In genomic region chr5:103691624-103692530, GRCm38 (mm10) we compare ENCODE assay signal across 7 mouse cellular contexts. TPM values are rescaled to one million over a fixed set of nuclear protein-coding genes. Genes with fewer than 3 reads are reported as not detected.
DNase-seq lines count a peak whose midpoint lies in the region; ATAC-seq and TF ChIP-seq lines count a peak whose summit lies in the region.

TSS of gene Aff1 (plus strand) at chr5:103692374.

- peaks cover 21% of the 10 kb centered on the region for H3K27me3 ChIP-seq in embryonic facial prominence, embryonic 11.5 days (ENCODE audit: control insufficient read depth, insufficient read depth, low read length)
- peaks cover 22% of the 10 kb centered on the region for H3K27me3 ChIP-seq in limb, embryonic 11.5 days (ENCODE audit: control insufficient read depth, insufficient read depth, low read length)
- peaks cover 40% of the 10 kb centered on the region for H3K27me3 ChIP-seq in midbrain, embryonic 13.5 days
- H3K27me3 ChIP-seq in small intestine, adult 2 months (ENCODE audit: control insufficient read depth, insufficient read depth, low read length) = no peaks in the 10 kb centered on the region

- peak; percentile 79 for ATAC-seq in embryonic facial prominence, embryonic 11.5 days (replicated peaks; ENCODE audit: insufficient number of reproducible peaks, low FRiP score, low TSS enrichment, low read depth)
- peak; percentile 75 for ATAC-seq in granulocyte monocyte progenitor cell, adult 5-6 weeks (replicated peaks; ENCODE audit: poor library complexity, severe bottlenecking)
- peak; percentile 86 for ATAC-seq in limb, embryonic 11.5 days (ENCODE audit: insufficient number of reproducible peaks, low FRiP score, low TSS enrichment, low read depth)
- peak; percentile 90 for ATAC-seq in midbrain, embryonic 13.5 days

- WGBS in embryonic facial prominence, embryonic 11.5 days = 2% methylated on average over 49 of the region's 50 CpGs
- 4% methylated on average over 49 of the region's 50 CpGs for WGBS in limb, embryonic 11.5 days
- WGBS in midbrain, embryonic 13.5 days = 6% methylated on average over 45 of the region's 50 CpGs
- under 1% methylated on average over 50 of the region's 50 CpGs for WGBS in small intestine, adult 2 months

- peak within 1 kb of the TSS; percentile 47 for H3K9ac ChIP-seq in embryonic facial prominence, embryonic 11.5 days (replicated peaks; ENCODE audit: low read length)
- peak within 1 kb of the TSS; percentile 49 for H3K9ac ChIP-seq in limb, embryonic 11.5 days (ENCODE audit: low read length)
- H3K9ac ChIP-seq in midbrain, embryonic 13.5 days (replicated peaks) = peak within 1 kb of the TSS; percentile 61

- DNase-seq in adrenal gland, postnatal 25 days = peak; percentile 97
- peak; percentile 75 for DNase-seq in embryonic facial prominence, embryonic 11.5 days (ENCODE audit: low spot score)
- DNase-seq in kidney, adult 11 months = peak; percentile 86
- peak; percentile 88 for DNase-seq in limb, embryonic 11.5 days (ENCODE audit: low spot score)

- H3K27ac ChIP-seq in embryonic facial prominence, embryonic 11.5 days (replicated peaks; ENCODE audit: low read depth, low read length) = no peak within 1 kb of the TSS
- H3K27ac ChIP-seq in limb, embryonic 11.5 days (replicated peaks; ENCODE audit: low read depth, low read length) = no peak within 1 kb of the TSS
- no peak within 1 kb of the TSS for H3K27ac ChIP-seq in midbrain, embryonic 13.5 days
- H3K27ac ChIP-seq in small intestine, adult 2 months (ENCODE audit: insufficient read depth, low read depth, low read length) = peak within 1 kb of the TSS; percentile 97

- TF ChIP-seq CTCF in small intestine, adult 2 months (IDR thresholded peaks at IDR 0.05; ENCODE audit: extremely low read depth, insufficient read length, insufficient replicate concordance, low read depth, low read length) = no peak

- H3K9me3 ChIP-seq in embryonic facial prominence, embryonic 11.5 days (replicated peaks; ENCODE audit: control insufficient read depth, low read length) = no peaks in the 10 kb centered on the region
- H3K9me3 ChIP-seq in limb, embryonic 11.5 days (ENCODE audit: control insufficient read depth, low read length) = no peaks in the 10 kb centered on the region
- no peaks in the 10 kb centered on the region for H3K9me3 ChIP-seq in midbrain, embryonic 13.5 days

- no peaks in the 10 kb centered on the region for H3K36me3 ChIP-seq in embryonic facial prominence, embryonic 11.5 days (replicated peaks; ENCODE audit: control insufficient read depth, insufficient read depth, low read depth, low read length)
- no peaks in the 10 kb centered on the region for H3K36me3 ChIP-seq in limb, embryonic 11.5 days (ENCODE audit: control insufficient read depth, insufficient read depth, low read length)
- no peaks in the 10 kb centered on the region for H3K36me3 ChIP-seq in midbrain, embryonic 13.5 days
- H3K36me3 ChIP-seq in small intestine, adult 2 months (ENCODE audit: control insufficient read depth, insufficient read depth, low read length) = no peaks in the 10 kb centered on the region

- TF ChIP-seq POLR2A in small intestine, adult 2 months (IDR thresholded peaks at IDR 0.05; ENCODE audit: low read depth, low read length) = peak; percentile 98

- no peaks in the 10 kb centered on the region for H3K4me1 ChIP-seq in embryonic facial prominence, embryonic 11.5 days (ENCODE audit: control insufficient read depth, insufficient read depth, low read length)
- 0 out of 2 replicates have a peak, but pooled peaks cover 2% of the 10 kb centered on the region for H3K4me1 ChIP-seq in limb, embryonic 11.5 days (ENCODE audit: control insufficient read depth, insufficient read depth, low read length)
- H3K4me1 ChIP-seq in midbrain, embryonic 13.5 days (replicated peaks) = peaks cover 25% of the 10 kb centered on the region
- no peaks in the 10 kb centered on the region; the same call in 1 of the 2 replicates for H3K4me1 ChIP-seq in small intestine, adult 2 months (ENCODE audit: control insufficient read depth, insufficient read depth, insufficient read length, low read length)

- peak within 1 kb of the TSS; percentile 99 for H3K4me2 ChIP-seq in embryonic facial prominence, embryonic 11.5 days (ENCODE audit: low read depth, low read length)
- H3K4me2 ChIP-seq in limb, embryonic 11.5 days (ENCODE audit: low read depth, severe bottlenecking) = peak within 1 kb of the TSS; percentile 100
- H3K4me2 ChIP-seq in midbrain, embryonic 13.5 days (replicated peaks) = peak within 1 kb of the TSS; percentile 83

- peak within 1 kb of the TSS; percentile 57 for H3K4me3 ChIP-seq in embryonic facial prominence, embryonic 11.5 days (ENCODE audit: low read depth, low read length)
- H3K4me3 ChIP-seq in limb, embryonic 11.5 days (ENCODE audit: low read depth, low read length) = peak within 1 kb of the TSS; percentile 57
- peak within 1 kb of the TSS; percentile 55 for H3K4me3 ChIP-seq in midbrain, embryonic 13.5 days (replicated peaks)
- peak within 1 kb of the TSS; percentile 86 for H3K4me3 ChIP-seq in small intestine, adult 2 months (ENCODE audit: low read depth, low read length)

RNA-seq across cellular contexts. Expression of gene Aff1, which starts in this region (rescaled TPM):
- total RNA-seq in adrenal gland, postnatal 25 days (2021) = 41.3 and 53.3 TPM in 2 replicates
- polyA plus RNA-seq in embryonic facial prominence, embryonic 11.5 days (2014; fragmentation: Nextera tagmentation; extraction: Ambion mirVana) = 6.1 and 6.9 TPM in 2 replicates
- total RNA-seq in granulocyte monocyte progenitor cell, adult 5-6 weeks (2014; fragmentation: Nextera tagmentation) = 93.5 and 127 TPM in 2 replicates
- 36.1 and 37.4 TPM in 2 replicates for total RNA-seq in granulocyte monocyte progenitor cell, adult 5-6 weeks (2017)
- polyA plus RNA-seq in limb, embryonic 11.5 days (2014; fragmentation: Nextera tagmentation; extraction: Ambion mirVana) = 9.1 and 10.4 TPM in 2 replicates
- polyA plus RNA-seq in midbrain, embryonic 13.5 days (2015; fragmentation: Nextera tagmentation; extraction: Ambion mirVana) = 1.9 and 2.3 TPM in 2 replicates
- polyA plus RNA-seq in small intestine, adult 2 months (2012; rRNA removed) = 7.6 and 16.7 TPM in 2 replicates
